Mouse (Mus musculus) 3134 (cell line): ENCODE results near the gene Susd3.

Experiments
- DNase-seq: peaks from one replicate; pipeline ENCODE4 v3.0.0-alpha.2; 2011; ENCODE audit warnings: low spot score; ENCODE audit not compliant: insufficient read length; ENCODE audit errors: extremely low read depth

Susd3 gene

GRCm38 (mm10) chr13:49247232-49247739, 1.2 kb downstream of the Susd3 start:
- DNase-seq = no peak

GRCm38 (mm10) chr13:49246626-49247025, 1.9 kb downstream of the Susd3 start:
- DNase-seq = no peak

- no peak for DNase-seq
Measured at GRCm38 (mm10) chr13:49246011-49246410, 2.5 kb downstream of the Susd3 start.

- DNase-seq = no peak
Measured at GRCm38 (mm10) chr13:49245251-49245650, 3.3 kb downstream of the Susd3 start.

- DNase-seq = no peak
Measured at GRCm38 (mm10) chr13:49243492-49243891, 5.0 kb downstream of the Susd3 start.

- peak; percentile 32 for DNase-seq
Measured at GRCm38 (mm10) chr13:49242321-49243065, 6.0 kb downstream of the Susd3 start.

- DNase-seq = no peak
Measured at GRCm38 (mm10) chr13:49238737-49239136, 9.8 kb downstream of the Susd3 start.

GRCm38 (mm10) chr13:49237617-49238016, 10.9 kb downstream of the Susd3 start:
- no peak for DNase-seq

- DNase-seq = no peak
Measured at GRCm38 (mm10) chr13:49234711-49235110, 13.8 kb downstream of the Susd3 start.

GRCm38 (mm10) chr13:49233792-49234572, 14.5 kb downstream of the Susd3 start:
- no peak for DNase-seq

GRCm38 (mm10) chr13:49225633-49226032, 22.9 kb downstream of the Susd3 start:
- no peak for DNase-seq

- no peak for DNase-seq
Measured at GRCm38 (mm10) chr13:49225159-49225558, 23.3 kb downstream of the Susd3 start.

- no peak for DNase-seq
Measured at GRCm38 (mm10) chr13:49224729-49225128, 23.8 kb downstream of the Susd3 start.

- no peak for DNase-seq
Measured at GRCm38 (mm10) chr13:49224314-49224713, 24.2 kb downstream of the Susd3 start.

- no peak for DNase-seq
Measured at GRCm38 (mm10) chr13:49220912-49221311, 27.6 kb downstream of the Susd3 start.

GRCm38 (mm10) chr13:49219367-49219766, 29.1 kb downstream of the Susd3 start:
- DNase-seq = no peak

- no peak for DNase-seq
Measured at GRCm38 (mm10) chr13:49218651-49219050, 29.9 kb downstream of the Susd3 start.

- DNase-seq = peak; percentile 39
Measured at GRCm38 (mm10) chr13:49216808-49217561, 31.5 kb downstream of the Susd3 start.

GRCm38 (mm10) chr13:49216220-49216552, 32.3 kb downstream of the Susd3 start:
- no peak for DNase-seq

GRCm38 (mm10) chr13:49215504-49216219, 32.8 kb downstream of the Susd3 start, which contains the start of gene Card19:
Card19 (minus strand) TSS chr13:49216037.
- DNase-seq = peak; percentile 91
